Comparison of ENCODE assay signal across 9 mouse cellular contexts in genomic region chr9:44607306-44607705, GRCm38 (mm10). TPM values are rescaled to one million over a fixed set of nuclear protein-coding genes. Genes with fewer than 3 reads are reported as not detected.
DNase-seq lines count a peak whose midpoint lies in the region; ATAC-seq lines count a peak whose summit lies in the region.
"Had no signal": no experiment of that assay in that cellular context is flagged by ENCODE, and none has a peak within 500 bp of the region (broad histone marks: within the 10 kb centered on the region; RNA-seq: fewer than 3 reads in every experiment).

No protein-coding gene starts in this region.

- ATAC-seq in liver, embryonic 13.5 days (ENCODE audit: low read depth): no peak

- peak overlapping the region; percentile 32 for H3K4me2 ChIP-seq in liver, embryonic 13.5 days

- no peaks in the 10 kb centered on the region for H3K27me3 ChIP-seq in liver, embryonic 13.5 days

- peaks cover 51% of the 10 kb centered on the region for H3K36me3 ChIP-seq in liver, embryonic 13.5 days

- peaks cover 40% of the 10 kb centered on the region for H3K4me1 ChIP-seq in liver, embryonic 13.5 days (replicated peaks)

- DNase-seq in heart, adult 11 months: peak; percentile 90
- DNase-seq in heart, postnatal 10 days: no peak
- DNase-seq in right cerebral cortex, postnatal 14 days: peak; percentile 11
- DNase-seq in right cerebral cortex, adult 18-20 months: no peak
- no peak for DNase-seq in liver, embryonic 13.5 days
- no peak for DNase-seq in adipocyte (ENCODE audit: low spot score)
- DNase-seq in layer of hippocampus, postnatal 25 days (ENCODE audit: extremely low spot score in 1 of 2, low spot score in 1 of 2): no peak
- no peak for DNase-seq in retina, postnatal 1 day
- DNase-seq: kidney, adult 2 months had no signal

- peak overlapping the region; percentile 13; the same call in 1 of the 2 replicates for H3K4me3 ChIP-seq in liver, embryonic 13.5 days (replicated peaks)

- intact Hi-C loops in heart, postnatal 10 days (cut with DNase I): loop anchor here (2.0 kb wide), 1 partner anchor 29 kb away; no protein-coding TSS in a partner anchor

- H3K9ac ChIP-seq in liver, embryonic 13.5 days: peak overlapping the region; percentile 39; the same call in 1 of the 2 replicates

- H3K27ac ChIP-seq in liver, embryonic 13.5 days: no peak overlapping the region

- no peaks in the 10 kb centered on the region for H3K9me3 ChIP-seq in liver, embryonic 13.5 days (replicated peaks)

- WGBS in liver, embryonic 13.5 days (ENCODE audit: insufficient replicate concordance): 69% methylated on average over 4 of the region's 4 CpGs

RNA-seq across cellular contexts. Expression of gene Ddx6, which starts 2.6 kb away (rescaled TPM):
- total RNA-seq in heart, postnatal 10 days (2021): 100 to 1,000 TPM in 1 of 2 experiments, 10 to 100 TPM in 1; 96.2 to 104 TPM
- polyA plus RNA-seq in liver, embryonic 13.5 days (2015; fragmentation: Nextera tagmentation; extraction: Ambion mirVana): 7.2 and 8.2 TPM in 2 replicates
- total RNA-seq in layer of hippocampus, postnatal 25 days (2021): 100 to 1,000 TPM; 117 to 126 TPM

RNA-seq across cellular contexts. Expression of gene Cxcr5, which starts 45.6 kb away (rescaled TPM):
- under 1 TPM; 0.24 to 0.27 TPM for total RNA-seq in heart, postnatal 10 days (2021)
- 0.09 TPM in 1 of 2 replicates, not detected in the other for polyA plus RNA-seq in liver, embryonic 13.5 days (2015; fragmentation: Nextera tagmentation; extraction: Ambion mirVana)
- not detected for total RNA-seq in layer of hippocampus, postnatal 25 days (2021)

Comparison
In these comparisons a context has a peak if more than half of its experiments do, and no peak if none do; other contexts are left out.
1. DNase-seq: peak in heart, adult 11 months (single experiment) and right cerebral cortex, postnatal 14 days (single experiment); none in heart, postnatal 10 days (0 of 2), right cerebral cortex, adult 18-20 months (single experiment), liver, embryonic 13.5 days (single experiment), adipocyte (single experiment), layer of hippocampus, postnatal 25 days (0 of 2) and retina, postnatal 1 day (single experiment).